Mouse (Mus musculus): ENCODE results near the gene Hoxc11.

DNA sequence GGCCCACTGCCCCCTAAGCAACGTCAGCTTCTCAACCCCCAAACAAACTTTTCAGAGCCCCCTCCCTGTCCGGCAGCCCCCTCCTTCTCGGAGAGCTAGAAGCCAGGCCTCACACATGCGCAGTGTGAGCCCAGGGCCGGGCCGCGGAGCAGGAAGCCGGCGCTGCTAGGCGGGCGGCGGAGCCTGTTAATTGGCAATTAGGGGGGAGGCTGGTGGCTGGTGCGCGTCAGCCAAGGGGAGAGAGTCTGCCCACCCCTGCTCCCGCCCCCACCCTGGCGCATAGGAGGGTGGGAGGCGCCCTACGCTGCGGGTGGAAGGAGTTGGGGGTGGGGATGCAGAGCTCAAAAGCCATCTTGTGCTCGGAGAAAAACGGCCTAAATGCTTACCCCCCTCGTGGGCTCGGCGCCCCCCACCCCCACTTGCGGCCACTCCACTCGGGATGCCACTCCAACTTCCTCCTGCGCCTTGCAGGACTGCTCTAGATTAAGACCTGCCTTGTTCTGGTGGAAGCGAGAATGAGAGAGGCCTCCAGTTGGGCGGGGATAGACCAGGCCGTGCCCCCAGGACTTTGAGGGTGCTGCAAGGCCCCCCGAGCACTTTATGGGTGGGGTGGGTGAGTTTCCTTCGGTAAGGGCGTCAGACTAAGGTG lies 45.1 kb downstream of the Hoxc11 start:
- no peak for TF ChIP-seq CTCF (IDR thresholded peaks at IDR 0.05; ENCODE audit: low read depth)
- TF ChIP-seq EP300 (IDR thresholded peaks at IDR 0.05; ENCODE audit: low read depth) = no peak
